Mouse (Mus musculus): ENCODE measurements at regions not wholly inside any gene's neighbourhood (a gene's known extent, or its start where the extent isn't known, plus 50 kb on each side); places are given as distances from the start of the nearest gene placed in this dataset.
A peak's percentile ranks its signal among the peaks of the same experiment; 100 is the strongest.
"Not testable (repeated sequence)": the region's sequence is repeated elsewhere in the genome, so short reads cannot be mapped to it uniquely, and the experiment has no call there.

GRCm38 (mm10) chr12:119102106-119102505 is 135.9 kb upstream of the Abcb5 start:
- not testable (repeated sequence) for H3K27ac ChIP-seq (replicated peaks in 1 of 2; ENCODE audit: control insufficient read depth in 1 of 2, insufficient read depth in 1 of 2, low read depth in 2 of 2, low read length in 2 of 2)
- peaks cover 2 to 12% of the 10 kb centered on the region in 2 experiments; a peak in 3 of 4 replicates for H3K4me1 ChIP-seq (ENCODE audit: control insufficient read depth in 2 of 2, insufficient read depth in 2 of 2, low read length in 2 of 2)

GRCm38 (mm10) chr12:119099736-119100135 is 133.5 kb upstream of the Abcb5 start:
- Histone ChIP-seq H3K4me2 (ENCODE audit: low read length) (no peak overlapping the region; the same call in 1 of the 2 replicates), H3K4me1 (ENCODE audit: control insufficient read depth in 2 of 2, insufficient read depth in 2 of 2, low read length in 2 of 2) (peaks cover 4 to 12% of the 10 kb centered on the region in 2 experiments; a peak in 3 of 4 replicates), H3K9me3 (ENCODE audit: control insufficient read depth, low read length) (no peaks in the 10 kb centered on the region), H3K27me3 (ENCODE audit: control insufficient read depth, insufficient read depth, low read length) (no peaks in the 10 kb centered on the region), H3K9ac (ENCODE audit: low read length) (no peak overlapping the region), H3K27ac (replicated peaks in 1 of 2; ENCODE audit: control insufficient read depth in 1 of 2, insufficient read depth in 1 of 2, low read depth in 2 of 2, low read length in 2 of 2) (peak overlapping the region in 1 of 2 experiments; percentile 44; a peak in 1 of 4 replicates), H3K4me3 (ENCODE audit: control insufficient read depth in 1 of 2, insufficient read depth in 1 of 2, low read depth in 1 of 2, low read length in 2 of 2) (no peak overlapping the region), H3K36me3 (ENCODE audit: control insufficient read depth, insufficient read depth, low read length) (no peaks in the 10 kb centered on the region)
- ATAC-seq (ENCODE audit: insufficient number of reproducible peaks, insufficient read depth, low FRiP score, low read depth), result peak; percentile 56; the same call in 1 of the 2 replicates

More at GRCm38 (mm10) chr12:119102106-119102505, 135.9 kb upstream of the Abcb5 start:
- H3K27me3 ChIP-seq (ENCODE audit: control insufficient read depth, insufficient read depth, low read length); ATAC-seq (ENCODE audit: insufficient number of reproducible peaks, insufficient read depth, low FRiP score, low read depth); H3K4me2 ChIP-seq (ENCODE audit: low read length); H3K4me3 ChIP-seq (ENCODE audit: control insufficient read depth in 1 of 2, insufficient read depth in 1 of 2, low read depth in 1 of 2, low read length in 2 of 2); H3K36me3 ChIP-seq (ENCODE audit: control insufficient read depth, insufficient read depth, low read length); H3K9ac ChIP-seq (ENCODE audit: low read length); H3K9me3 ChIP-seq (ENCODE audit: control insufficient read depth, low read length): not testable (repeated sequence)
- 93% methylated on average over 2 of the region's 2 CpGs for WGBS

- Histone ChIP-seq H3K4me2 (ENCODE audit: low read length) (no peak overlapping the region), H3K36me3 (ENCODE audit: control insufficient read depth, insufficient read depth, low read length) (no peaks in the 10 kb centered on the region), H3K9ac (ENCODE audit: low read length) (no peak overlapping the region), H3K4me3 (ENCODE audit: control insufficient read depth in 1 of 2, insufficient read depth in 1 of 2, low read depth in 1 of 2, low read length in 2 of 2) (no peak overlapping the region), H3K27me3 (ENCODE audit: control insufficient read depth, insufficient read depth, low read length) (no peaks in the 10 kb centered on the region), H3K4me1 (ENCODE audit: control insufficient read depth in 2 of 2, insufficient read depth in 2 of 2, low read length in 2 of 2) (peaks cover 4 to 12% of the 10 kb centered on the region in 2 experiments; a peak in 3 of 4 replicates), H3K27ac (replicated peaks in 1 of 2; ENCODE audit: control insufficient read depth in 1 of 2, insufficient read depth in 1 of 2, low read depth in 2 of 2, low read length in 2 of 2) (peak overlapping the region; percentile 62 to 72; a peak in 3 of 4 replicates), H3K9me3 (ENCODE audit: control insufficient read depth, low read length) (no peaks in the 10 kb centered on the region)
- WGBS, result 2% methylated on average over 1 of the region's 1 CpGs
- ATAC-seq (ENCODE audit: insufficient number of reproducible peaks, insufficient read depth, low FRiP score, low read depth), result no peak
Measured at GRCm38 (mm10) chr12:119097814-119098213, 131.6 kb upstream of the Abcb5 start.

- WGBS, result 80% methylated on average over 1 of the region's 1 CpGs
- H3K4me2 ChIP-seq (ENCODE audit: low read length), result no peak overlapping the region
- H3K27me3 ChIP-seq (ENCODE audit: control insufficient read depth, insufficient read depth, low read length), result no peaks in the 10 kb centered on the region
- H3K9me3 ChIP-seq (ENCODE audit: control insufficient read depth, low read length), result no peaks in the 10 kb centered on the region
- H3K9ac ChIP-seq (ENCODE audit: low read length), result no peak overlapping the region
- no peak overlapping the region for H3K27ac ChIP-seq (replicated peaks in 1 of 2; ENCODE audit: control insufficient read depth in 1 of 2, insufficient read depth in 1 of 2, low read depth in 2 of 2, low read length in 2 of 2)
- H3K36me3 ChIP-seq (ENCODE audit: control insufficient read depth, insufficient read depth, low read length), result no peaks in the 10 kb centered on the region
- peaks cover 2 to 7% of the 10 kb centered on the region in 2 experiments; a peak in 3 of 4 replicates for H3K4me1 ChIP-seq (ENCODE audit: control insufficient read depth in 2 of 2, insufficient read depth in 2 of 2, low read length in 2 of 2)
- no peak overlapping the region for H3K4me3 ChIP-seq (ENCODE audit: control insufficient read depth in 1 of 2, insufficient read depth in 1 of 2, low read depth in 1 of 2, low read length in 2 of 2)
- no peak for ATAC-seq (ENCODE audit: insufficient number of reproducible peaks, insufficient read depth, low FRiP score, low read depth)
Measured at GRCm38 (mm10) chr12:119094314-119094713, 128.1 kb upstream of the Abcb5 start.

- ATAC-seq (ENCODE audit: insufficient number of reproducible peaks, insufficient read depth, low FRiP score, low read depth), result no peak
- Histone ChIP-seq H3K9me3 (ENCODE audit: control insufficient read depth, low read length) (no peaks in the 10 kb centered on the region), H3K27ac (replicated peaks in 1 of 2; ENCODE audit: control insufficient read depth in 1 of 2, insufficient read depth in 1 of 2, low read depth in 2 of 2, low read length in 2 of 2) (no peak overlapping the region), H3K4me3 (ENCODE audit: control insufficient read depth in 1 of 2, insufficient read depth in 1 of 2, low read depth in 1 of 2, low read length in 2 of 2) (no peak overlapping the region), H3K4me1 (ENCODE audit: control insufficient read depth in 2 of 2, insufficient read depth in 2 of 2, low read length in 2 of 2) (peaks cover 2 to 5% of the 10 kb centered on the region in 2 experiments; a peak in 3 of 4 replicates), H3K4me2 (ENCODE audit: low read length) (no peak overlapping the region), H3K36me3 (ENCODE audit: control insufficient read depth, insufficient read depth, low read length) (no peaks in the 10 kb centered on the region), H3K27me3 (ENCODE audit: control insufficient read depth, insufficient read depth, low read length) (no peaks in the 10 kb centered on the region), H3K9ac (ENCODE audit: low read length) (no peak overlapping the region)
- WGBS, result 94% methylated on average over 2 of the region's 2 CpGs
Measured at GRCm38 (mm10) chr12:119093402-119093801, 127.2 kb upstream of the Abcb5 start.

GRCm38 (mm10) chr12:119089292-119089691 is 123.1 kb upstream of the Abcb5 start:
- no peak for ATAC-seq (ENCODE audit: insufficient number of reproducible peaks, insufficient read depth, low FRiP score, low read depth)
- WGBS, result 83% methylated on average over 2 of the region's 2 CpGs

GRCm38 (mm10) chr12:119088666-119089065 is 122.4 kb upstream of the Abcb5 start:
- WGBS, result 89% methylated on average over 1 of the region's 1 CpGs
- no peak for ATAC-seq (ENCODE audit: insufficient number of reproducible peaks, insufficient read depth, low FRiP score, low read depth)
- no peak overlapping the region for H3K4me3 ChIP-seq (ENCODE audit: control insufficient read depth in 1 of 2, insufficient read depth in 1 of 2, low read depth in 1 of 2, low read length in 2 of 2)
- H3K9ac ChIP-seq (ENCODE audit: low read length), result no peak overlapping the region
- no peaks in the 10 kb centered on the region for H3K27me3 ChIP-seq (ENCODE audit: control insufficient read depth, insufficient read depth, low read length)
- no peaks in the 10 kb centered on the region for H3K4me1 ChIP-seq (ENCODE audit: control insufficient read depth in 2 of 2, insufficient read depth in 2 of 2, low read length in 2 of 2)
- no peaks in the 10 kb centered on the region for H3K9me3 ChIP-seq (ENCODE audit: control insufficient read depth, low read length)
- H3K36me3 ChIP-seq (ENCODE audit: control insufficient read depth, insufficient read depth, low read length), result no peaks in the 10 kb centered on the region
- no peak overlapping the region for H3K27ac ChIP-seq (replicated peaks in 1 of 2; ENCODE audit: control insufficient read depth in 1 of 2, insufficient read depth in 1 of 2, low read depth in 2 of 2, low read length in 2 of 2)
- H3K4me2 ChIP-seq (ENCODE audit: low read length), result no peak overlapping the region

More at GRCm38 (mm10) chr12:119089292-119089691, 123.1 kb upstream of the Abcb5 start:
- Histone ChIP-seq H3K4me2 (ENCODE audit: low read length) (no peak overlapping the region), H3K9ac (ENCODE audit: low read length) (no peak overlapping the region), H3K36me3 (ENCODE audit: control insufficient read depth, insufficient read depth, low read length) (no peaks in the 10 kb centered on the region), H3K4me3 (ENCODE audit: control insufficient read depth in 1 of 2, insufficient read depth in 1 of 2, low read depth in 1 of 2, low read length in 2 of 2) (no peak overlapping the region), H3K9me3 (ENCODE audit: control insufficient read depth, low read length) (no peaks in the 10 kb centered on the region), H3K27ac (replicated peaks in 1 of 2; ENCODE audit: control insufficient read depth in 1 of 2, insufficient read depth in 1 of 2, low read depth in 2 of 2, low read length in 2 of 2) (no peak overlapping the region), H3K4me1 (ENCODE audit: control insufficient read depth in 2 of 2, insufficient read depth in 2 of 2, low read length in 2 of 2) (no peaks in the 10 kb centered on the region), H3K27me3 (ENCODE audit: control insufficient read depth, insufficient read depth, low read length) (no peaks in the 10 kb centered on the region)

GRCm38 (mm10) chr12:119084814-119085213 is 118.6 kb upstream of the Abcb5 start:
- Histone ChIP-seq H3K4me3 (ENCODE audit: control insufficient read depth in 1 of 2, insufficient read depth in 1 of 2, low read depth in 1 of 2, low read length in 2 of 2) (no peak overlapping the region), H3K9ac (ENCODE audit: low read length) (no peak overlapping the region), H3K36me3 (ENCODE audit: control insufficient read depth, insufficient read depth, low read length) (no peaks in the 10 kb centered on the region), H3K9me3 (ENCODE audit: control insufficient read depth, low read length) (no peaks in the 10 kb centered on the region), H3K4me1 (ENCODE audit: control insufficient read depth in 2 of 2, insufficient read depth in 2 of 2, low read length in 2 of 2) (no peaks in the 10 kb centered on the region), H3K27me3 (ENCODE audit: control insufficient read depth, insufficient read depth, low read length) (no peaks in the 10 kb centered on the region), H3K27ac (replicated peaks in 1 of 2; ENCODE audit: control insufficient read depth in 1 of 2, insufficient read depth in 1 of 2, low read depth in 2 of 2, low read length in 2 of 2) (no peak overlapping the region), H3K4me2 (ENCODE audit: low read length) (no peak overlapping the region)
- WGBS, result 72% methylated on average over 2 of the region's 2 CpGs
- ATAC-seq (ENCODE audit: insufficient number of reproducible peaks, insufficient read depth, low FRiP score, low read depth), result no peak
